Mouse (Mus musculus): ENCODE results near the gene Rnaseh2a. TPM values are rescaled to one million over a fixed set of nuclear protein-coding genes. Genes with fewer than 3 reads are reported as not detected.

Rnaseh2a gene
- total and polyA plus RNA-seq, 3 experiments, result 105 to 109 TPM; not detected in 1

GRCm38 (mm10) chr8:84912895-84913501, 56.6 kb downstream of the Rnaseh2a start (continued):
- TF ChIP-seq TAL1 (IDR thresholded peaks at IDR 0.05; ENCODE audit: low read length), result peak; percentile 49
- TF ChIP-seq CHD2 (IDR thresholded peaks at IDR 0.05; ENCODE audit: low read length), result peak; percentile 22; the same call in 1 of the 2 replicates
- no peak for TF ChIP-seq GABPA (IDR thresholded peaks at IDR 0.05; ENCODE audit: low read depth, low read length)
- peak; percentile 73; the same call in 1 of the 2 replicates for TF ChIP-seq MAX (IDR thresholded peaks at IDR 0.05; ENCODE audit: low read length)
- TF ChIP-seq BHLHE40 (IDR thresholded peaks at IDR 0.05; ENCODE audit: borderline replicate concordance, low read depth, low read length), result no peak
- TF ChIP-seq MAFK (IDR thresholded peaks at IDR 0.05; ENCODE audit: borderline replicate concordance, low read depth, low read length), result no peak; the same call in 1 of the 2 replicates
- TF ChIP-seq RAD21 (IDR thresholded peaks at IDR 0.05; ENCODE audit: low read depth, low read length), result no peak
- TF ChIP-seq HCFC1 (IDR thresholded peaks at IDR 0.05; ENCODE audit: low read depth, low read length), result peak; percentile 55; the same call in 1 of the 2 replicates
- TF ChIP-seq POLR2AphosphoS2 (IDR thresholded peaks at IDR 0.05; ENCODE audit: low read length), result peak; percentile 98
- TF ChIP-seq POLR2A (IDR thresholded peaks at IDR 0.05; ENCODE audit: control insufficient read depth in 1 of 2, insufficient read depth in 1 of 2, low read depth in 1 of 2, low read length in 2 of 2, poor library complexity in 1 of 2), result peak; percentile 71 to 79
- TF ChIP-seq GATA1 (IDR thresholded peaks at IDR 0.05; ENCODE audit: low read depth, low read length), result no peak
- no peak for TF ChIP-seq JUND (IDR thresholded peaks at IDR 0.05; ENCODE audit: low read depth, low read length)
- TF ChIP-seq EP300 (IDR thresholded peaks at IDR 0.05; ENCODE audit: low read depth in 1 of 2, low read length in 2 of 2), result peak; percentile 43 to 77
- no peak for TF ChIP-seq CTCF (IDR thresholded peaks at IDR 0.05 in 2 of 3, conservative IDR thresholded peaks at IDR 0.05 in 1 of 3; ENCODE audit: control insufficient read depth in 1 of 3, insufficient read depth in 1 of 3, low read depth in 2 of 3, low read length in 3 of 3, poor library complexity in 1 of 3, severe bottlenecking in 1 of 3)
- TF ChIP-seq ZNF384 (IDR thresholded peaks at IDR 0.05; ENCODE audit: low read depth, low read length), result no peak
- peak; percentile 56; the same call in 1 of the 2 replicates for TF ChIP-seq SIN3A (IDR thresholded peaks at IDR 0.05; ENCODE audit: low read length)
- TF ChIP-seq TBP (IDR thresholded peaks at IDR 0.05; ENCODE audit: low read depth, low read length), result 0 out of 2 replicates have a peak, but pooled peaks have one; percentile 63

- Histone ChIP-seq H3K4me3 (ENCODE audit: control insufficient read depth in 1 of 2, insufficient read depth in 1 of 2, low read depth in 2 of 2, low read length in 2 of 2) (peak overlapping the region in 1 of 2 experiments; percentile 38; a peak in 1 of 4 replicates), H3K36me3 (ENCODE audit: control insufficient read depth in 1 of 2, insufficient read depth in 2 of 2, low read length in 2 of 2) (peaks cover 0 to 31% of the 10 kb centered on the region in 2 experiments; a peak in 2 of 4 replicates), H3K79me2 (ENCODE audit: control insufficient read depth, insufficient read depth, low read length, poor library complexity) (peaks cover 35% of the 10 kb centered on the region), H3K27ac (ENCODE audit: control insufficient read depth, low read depth, low read length) (peak overlapping the region; percentile 96), H3K9ac (ENCODE audit: control insufficient read depth, low read depth, low read length, poor library complexity, severe bottlenecking) (peak overlapping the region; percentile 69), H3K27me3 (ENCODE audit: control insufficient read depth in 1 of 2, insufficient read depth in 2 of 2, low read length in 2 of 2) (no peaks in the 10 kb centered on the region), H3K9me3 (replicated peaks; ENCODE audit: insufficient read depth, low read length) (no peaks in the 10 kb centered on the region), H3K4me1 (ENCODE audit: control insufficient read depth in 1 of 2, insufficient read depth in 2 of 2, low read length in 2 of 2) (peaks cover 2 to 39% of the 10 kb centered on the region in 2 experiments; a peak in 3 of 4 replicates)
- no peak for DNase-seq (ENCODE audit: low read depth, low spot score)
- TF ChIP-seq GABPA (IDR thresholded peaks at IDR 0.05; ENCODE audit: low read depth, low read length) (no peak), KAT2A (conservative IDR thresholded peaks at IDR 0.05; ENCODE audit: low read depth, low read length) (no peak; the same call in 1 of the 2 replicates), ETS1 (IDR thresholded peaks at IDR 0.05; ENCODE audit: low read depth, low read length) (no peak), MAFK (IDR thresholded peaks at IDR 0.05; ENCODE audit: borderline replicate concordance, low read depth, low read length) (no peak), POLR2AphosphoS5 (IDR thresholded peaks at IDR 0.05; ENCODE audit: borderline replicate concordance, low read depth, low read length) (no peak), ZNF384 (IDR thresholded peaks at IDR 0.05; ENCODE audit: low read depth, low read length) (no peak), USF1 (IDR thresholded peaks at IDR 0.05; ENCODE audit: low read depth, low read length) (no peak), SMC3 (IDR thresholded peaks at IDR 0.05; ENCODE audit: low read depth, low read length) (no peak), CTCF (IDR thresholded peaks at IDR 0.05 in 2 of 3, conservative IDR thresholded peaks at IDR 0.05 in 1 of 3; ENCODE audit: control insufficient read depth in 1 of 3, insufficient read depth in 1 of 3, low read depth in 2 of 3, low read length in 3 of 3, poor library complexity in 1 of 3, severe bottlenecking in 1 of 3) (no peak), TAL1 (IDR thresholded peaks at IDR 0.05; ENCODE audit: low read length) (no peak), HCFC1 (IDR thresholded peaks at IDR 0.05; ENCODE audit: low read depth, low read length) (no peak), MEF2A (IDR thresholded peaks at IDR 0.05; ENCODE audit: extremely low read depth, insufficient replicate concordance, low read depth, low read length, poor library complexity, severe bottlenecking) (no peak), BHLHE40 (IDR thresholded peaks at IDR 0.05; ENCODE audit: borderline replicate concordance, low read depth, low read length) (no peak), SIN3A (IDR thresholded peaks at IDR 0.05; ENCODE audit: low read length) (no peak), MYC (IDR thresholded peaks at IDR 0.05; ENCODE audit: low read depth, low read length) (no peak), ZMIZ1 (IDR thresholded peaks at IDR 0.05; ENCODE audit: low read depth, low read length) (no peak), JUND (IDR thresholded peaks at IDR 0.05; ENCODE audit: low read depth, low read length) (no peak), ZC3H11A (IDR thresholded peaks at IDR 0.05; ENCODE audit: low read depth, low read length) (no peak), E2F4 (IDR thresholded peaks at IDR 0.05; ENCODE audit: borderline replicate concordance, low read depth, low read length) (no peak), ELF1 (IDR thresholded peaks at IDR 0.05; ENCODE audit: low read depth, low read length) (no peak)
Observed at GRCm38 (mm10) chr8:84912391-84912790, 57.2 kb downstream of the Rnaseh2a start.

Data from MEL (cell line).